Mouse (Mus musculus) layer of hippocampus, adult 2 months (tissue): ENCODE measurements around the gene Shisal2b. TPM values are rescaled to one million over a fixed set of nuclear protein-coding genes. Genes with fewer than 3 reads are reported as not detected.

ENCODE experiments used
- DNase-seq, 2 experiments: peaks; one replicate each; pipeline ENCODE4 v3.0.0; 2022; ENCODE audit warnings: low spot score in 2 of 2
- H3K27ac ChIP-seq: fragments of 200-600 bp; 2 replicates; pipeline ENCODE4 v1.8.1; 2022
- H3K4me3 ChIP-seq: fragments of 200-600 bp; 2 replicates; pipeline ENCODE4 v1.8.1; 2022; ENCODE audit warnings: mild to moderate bottlenecking
- CTCF ChIP-seq: fragments of 200-600 bp; conservative IDR thresholded peaks from 2 replicates; pipeline ENCODE4 v1.8.1; 2022; ENCODE audit warnings: antibody characterized with exemption, mild to moderate bottlenecking, moderate library complexity
- total RNA-seq, 2 experiments: library from RNA; stranded (reverse); gene quantifications; 2 replicates each; pipeline ENCODE4 v1.2.3; 2021

The Shisal2b gene
- total RNA-seq, 2 experiments from 2014 or later = 0.38 to 0.54 TPM

DNA sequence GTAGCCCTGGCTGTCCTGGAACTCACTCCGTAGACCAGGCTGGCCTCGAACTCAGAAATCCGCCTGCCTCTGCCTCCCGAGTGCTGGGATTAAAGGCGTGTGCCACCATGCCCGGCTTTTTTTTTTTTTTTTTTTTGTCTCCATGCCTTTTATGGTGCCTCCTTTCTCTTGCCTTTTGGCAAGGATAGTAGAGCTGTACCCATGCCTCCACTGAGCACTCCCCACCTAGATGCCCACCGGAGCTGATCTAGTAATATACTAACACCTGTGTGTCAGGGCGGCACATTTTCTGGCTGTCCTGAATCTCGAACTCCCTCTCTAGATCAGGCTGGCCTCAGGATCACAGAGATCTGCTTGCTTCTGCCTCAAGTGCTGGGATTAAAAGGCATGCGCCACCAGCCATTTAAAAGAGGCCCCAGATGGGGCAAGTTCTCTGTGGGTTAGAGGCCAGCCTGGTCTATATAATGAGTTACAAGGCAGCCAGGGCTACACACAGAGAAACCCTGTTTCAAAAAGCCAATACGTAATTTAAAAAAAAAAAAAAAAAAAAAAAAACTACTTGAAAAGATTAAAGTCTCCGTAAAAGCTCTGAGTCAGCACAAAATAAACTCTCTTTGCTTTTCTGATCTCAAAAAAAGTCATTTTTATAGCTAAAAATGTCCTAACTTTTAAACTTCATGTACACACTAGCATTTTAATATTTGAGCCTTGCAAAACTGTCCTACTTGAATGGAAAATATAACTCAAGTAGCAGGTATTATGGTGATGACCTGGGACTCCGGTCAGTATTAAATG lies 20.2 kb downstream of the Shisal2b start:
- DNase-seq = no peak
- Histone ChIP-seq H3K4me3 (no peak overlapping the region), H3K27ac (no peak overlapping the region)
- TF ChIP-seq CTCF = no peak

DNA sequence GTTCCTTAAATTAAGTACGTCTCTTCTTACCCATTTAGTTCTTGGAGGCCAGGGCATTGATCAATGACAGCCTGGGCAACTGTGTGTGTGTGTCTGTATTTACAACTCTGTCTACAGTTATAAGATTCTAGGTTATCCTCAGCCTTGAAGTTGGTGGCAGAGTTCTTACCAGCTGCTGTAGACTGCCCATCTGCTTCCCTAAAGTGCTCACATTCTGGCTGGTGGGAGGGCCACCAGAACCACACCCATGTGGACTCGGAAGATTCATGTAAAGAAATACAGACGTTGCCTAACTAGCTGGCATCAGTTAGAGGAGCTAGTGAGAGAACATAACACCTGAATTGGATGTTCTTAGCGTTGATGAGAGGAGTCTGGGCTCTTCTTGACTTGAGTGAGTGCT lies 21.8 kb downstream of the Shisal2b start:
- peak in 1 of 2 experiments; percentile 3 for DNase-seq
- Histone ChIP-seq H3K4me3 (no peak overlapping the region), H3K27ac (no peak overlapping the region)
- no peak for TF ChIP-seq CTCF

- no peak for TF ChIP-seq CTCF
- no peak overlapping the region for H3K27ac ChIP-seq
- H3K4me3 ChIP-seq = no peak overlapping the region
- no peak for DNase-seq
Measured at GRCm38 (mm10) chr13:104837628-104838027, 26.1 kb downstream of the Shisal2b start.

DNA sequence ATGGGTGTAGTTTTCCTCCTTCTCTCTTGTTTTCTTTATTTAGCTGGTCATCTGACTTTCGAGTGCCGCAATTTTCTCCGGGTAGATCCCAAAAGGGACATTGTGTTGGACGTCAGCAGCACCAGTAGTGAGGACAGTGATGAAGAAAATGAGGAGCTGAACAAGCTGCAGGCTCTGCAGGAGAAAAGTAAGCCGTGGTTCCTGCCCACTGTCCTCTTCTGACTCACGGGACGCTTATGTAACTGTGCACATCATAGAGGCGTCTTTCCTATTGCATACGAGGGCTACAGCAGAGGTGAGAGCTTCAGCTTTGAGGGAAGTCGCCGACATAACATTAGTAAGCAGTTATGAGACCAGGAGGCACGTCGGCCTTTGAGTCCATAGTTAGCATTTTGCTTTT lies 30.9 kb downstream of the Shisal2b start:
- H3K27ac ChIP-seq = no peak overlapping the region
- TF ChIP-seq CTCF = no peak
- DNase-seq = no peak
- no peak overlapping the region for H3K4me3 ChIP-seq

GRCm38 (mm10) chr13:104825470-104825869 lies 38.2 kb downstream of the Shisal2b start:
- Histone ChIP-seq H3K27ac (no peak overlapping the region), H3K4me3 (no peak overlapping the region)
- DNase-seq = no peak
- no peak for TF ChIP-seq CTCF

GRCm38 (mm10) chr13:104822411-104822838 lies 41.3 kb downstream of the Shisal2b start:
- DNase-seq = peak in 1 of 2 experiments; percentile 2
- Histone ChIP-seq H3K4me3 (no peak overlapping the region), H3K27ac (no peak overlapping the region)
- TF ChIP-seq CTCF = no peak

DNA sequence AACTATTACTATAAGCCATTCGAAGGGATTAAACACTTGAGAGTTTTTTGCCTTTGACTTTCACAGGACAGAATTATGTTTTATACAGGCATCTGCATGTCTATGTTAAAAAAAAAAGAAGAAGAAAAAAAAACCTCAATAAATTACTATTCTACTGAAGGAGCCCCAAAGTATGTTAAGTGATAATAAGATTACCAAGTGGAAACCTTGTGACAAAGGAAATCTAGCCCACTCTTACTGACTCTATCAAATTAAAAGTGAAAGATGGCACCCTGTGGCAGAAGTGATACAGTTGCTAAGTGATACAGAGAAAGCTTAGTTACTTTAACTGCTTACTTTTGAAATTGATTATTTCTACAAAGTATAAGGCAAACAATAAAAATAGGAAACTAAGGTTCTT lies 41.8 kb downstream of the Shisal2b start:
- Histone ChIP-seq H3K27ac (no peak overlapping the region), H3K4me3 (no peak overlapping the region)
- TF ChIP-seq CTCF = no peak
- DNase-seq = no peak

DNA sequence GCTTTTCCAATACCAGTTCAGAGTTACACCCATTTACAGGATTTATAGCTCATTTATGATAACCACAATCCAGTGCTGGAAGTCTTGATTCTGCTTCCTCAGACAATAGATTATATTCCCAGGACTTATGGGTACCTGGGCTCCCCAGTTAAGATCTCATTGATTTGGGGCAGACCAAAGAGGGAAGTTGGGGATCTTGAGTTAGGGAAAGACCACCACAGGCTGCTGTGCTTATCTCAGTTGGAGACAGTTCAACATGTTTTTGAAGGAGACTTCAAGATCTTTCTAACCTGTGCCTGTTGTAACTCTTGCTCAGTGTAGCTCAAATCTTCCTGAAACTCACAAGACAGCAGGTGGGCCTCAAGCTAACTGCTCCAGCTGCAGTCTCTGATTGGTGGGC lies 42.5 kb downstream of the Shisal2b start:
- no peak for TF ChIP-seq CTCF
- Histone ChIP-seq H3K4me3 (no peak overlapping the region), H3K27ac (no peak overlapping the region)
- no peak for DNase-seq

- TF ChIP-seq CTCF = no peak
- peak overlapping the region; percentile 68 for H3K4me3 ChIP-seq
- peak overlapping the region; percentile 100 for H3K27ac ChIP-seq
- no peak for DNase-seq
Measured at GRCm38 (mm10) chr13:104817696-104818095, 46.0 kb downstream of the Shisal2b start.

GRCm38 (mm10) chr13:104816635-104817571 lies 46.8 kb downstream of the Shisal2b start, which contains the start of gene Cwc27:
Gene Cwc27, minus strand, starts transcription at chr13:104817142.
- DNase-seq = peak; percentile 74
- H3K27ac ChIP-seq = peak within 1 kb of the TSS; percentile 100
- no peak for TF ChIP-seq CTCF
- H3K4me3 ChIP-seq = peak within 1 kb of the TSS; percentile 68

- no peak for DNase-seq
- peak overlapping the region; percentile 100 for H3K27ac ChIP-seq
- no peak for TF ChIP-seq CTCF
- peak overlapping the region; percentile 68 for H3K4me3 ChIP-seq
Measured at GRCm38 (mm10) chr13:104816270-104816634, 47.4 kb downstream of the Shisal2b start.

DNA sequence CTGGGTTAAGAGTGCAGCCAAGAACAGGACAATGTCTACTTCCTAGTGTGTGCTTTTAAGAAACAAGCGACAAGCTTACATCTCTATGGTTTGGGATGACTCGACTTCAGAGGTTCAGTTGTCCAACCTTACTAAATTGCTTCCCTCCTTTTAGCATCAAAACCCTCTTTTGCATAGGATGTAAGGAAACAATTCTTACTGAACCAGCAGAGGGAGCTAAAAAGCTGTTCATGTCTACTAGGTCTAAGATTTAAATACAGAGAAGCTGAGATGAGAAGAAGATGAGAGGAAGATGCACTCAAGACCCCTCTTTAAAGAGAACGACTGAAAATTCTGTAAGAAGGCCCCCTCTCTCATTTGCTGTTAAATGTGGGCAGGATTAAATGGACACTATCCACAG lies 58.0 kb downstream of the Shisal2b start:
- peak; percentile 86 for TF ChIP-seq CTCF
- peak; percentile 35 to 45 for DNase-seq
- Histone ChIP-seq H3K27ac (no peak overlapping the region), H3K4me3 (no peak overlapping the region)

- H3K27ac ChIP-seq = no peak overlapping the region
- TF ChIP-seq CTCF = no peak
- H3K4me3 ChIP-seq = no peak overlapping the region
- DNase-seq = no peak
Measured at GRCm38 (mm10) chr13:104799566-104800182, 64.0 kb downstream of the Shisal2b start.
